Comparison of ENCODE assay signal across 20 mouse cellular contexts in genomic region chr6:117938951-117939350, GRCm38 (mm10). TPM values are rescaled to one million over a fixed set of nuclear protein-coding genes. Genes with fewer than 3 reads are reported as not detected.
A peak's percentile ranks its signal among the peaks of the same experiment; 100 is the strongest.
DNase-seq lines count a peak whose midpoint lies in the region; ATAC-seq and TF ChIP-seq lines count a peak whose summit lies in the region.
"Had no signal": no experiment of that assay in that cellular context is flagged by ENCODE, and none has a peak within 500 bp of the region (broad histone marks: within the 10 kb centered on the region; RNA-seq: fewer than 3 reads in every experiment).

No protein-coding gene starts in this region.

- no peaks in the 10 kb centered on the region for H3K4me1 ChIP-seq in forebrain, postnatal 0 days (ENCODE audit: insufficient read depth)
- H3K4me1 ChIP-seq in forebrain, embryonic 10.5 days = no peaks in the 10 kb centered on the region
- no peaks in the 10 kb centered on the region for H3K4me1 ChIP-seq in lung, adult 2 months (ENCODE audit: control insufficient read depth, insufficient read depth, low read length)
- H3K4me1 ChIP-seq: embryonic facial prominence, embryonic 13.5 days had no signal

- no peaks in the 10 kb centered on the region for H3K36me3 ChIP-seq in forebrain, postnatal 0 days (ENCODE audit: insufficient read depth)
- no peaks in the 10 kb centered on the region for H3K36me3 ChIP-seq in forebrain, embryonic 10.5 days (replicated peaks)
- H3K36me3 ChIP-seq: embryonic facial prominence, embryonic 13.5 days; heart, embryonic 15.5 days had no signal

- ATAC-seq in forebrain, postnatal 0 days = peak; percentile 63
- ATAC-seq: activated CD4-positive, CD25-positive, alpha-beta regulatory T cell, adult 4 months; hindbrain, postnatal 0 days; liver, postnatal 0 days; midbrain, embryonic 16.5 days had no signal

- no peaks in the 10 kb centered on the region for H3K27me3 ChIP-seq in forebrain, postnatal 0 days (ENCODE audit: insufficient read depth, low read length)
- no peaks in the 10 kb centered on the region for H3K27me3 ChIP-seq in forebrain, embryonic 10.5 days (ENCODE audit: poor library complexity, severe bottlenecking)
- H3K27me3 ChIP-seq: embryonic facial prominence, embryonic 13.5 days; heart, embryonic 15.5 days had no signal

- peak; percentile 43 for DNase-seq in forebrain, postnatal 0 days
- no peak for DNase-seq in forebrain, embryonic 10.5 days (ENCODE audit: extremely low spot score, low spot score)
- peak; percentile 25 to 54 for DNase-seq in left cerebral cortex, postnatal 14 days (ENCODE audit: low spot score in 2 of 2)
- no peak for DNase-seq in left cerebral cortex, adult 11 months (ENCODE audit: low spot score)
- peak; percentile 61 for DNase-seq in cerebellum, adult 9-10 months
- DNase-seq in layer of hippocampus, adult 9-11 months = peak; percentile 61
- no peak for DNase-seq in lung, adult 2 months
- DNase-seq: adrenal gland, postnatal 14 days; gastrocnemius, adult 2 months; heart, adult 2 months; kidney, adult 18-20 months; kidney, postnatal 10 days; liver; liver, postnatal 0 days had no signal

- TF ChIP-seq CTCF in forebrain, postnatal 0 days (IDR thresholded peaks at IDR 0.05; ENCODE audit: low read depth) = no peak
- no peak for TF ChIP-seq CTCF in lung, adult 2 months (IDR thresholded peaks at IDR 0.05; ENCODE audit: insufficient read depth, low read length)

- H3K4me2 ChIP-seq in forebrain, postnatal 0 days (ENCODE audit: low read depth) = no peak overlapping the region
- H3K4me2 ChIP-seq: embryonic facial prominence, embryonic 13.5 days; heart, embryonic 15.5 days had no signal

- peak overlapping the region; percentile 59; the same call in 1 of the 2 replicates for H3K27ac ChIP-seq in forebrain, postnatal 0 days (ENCODE audit: low read depth, low read length)
- no peak overlapping the region for H3K27ac ChIP-seq in forebrain, embryonic 10.5 days
- H3K27ac ChIP-seq: embryonic facial prominence, embryonic 13.5 days; gastrocnemius, adult 2 months; heart, adult 2 months; heart, embryonic 15.5 days; hindbrain, postnatal 0 days had no signal

- no peak overlapping the region for H3K4me3 ChIP-seq in forebrain, postnatal 0 days (ENCODE audit: low read depth, low read length)
- H3K4me3 ChIP-seq in forebrain, embryonic 10.5 days = no peak overlapping the region
- H3K4me3 ChIP-seq in lung, adult 2 months (replicated peaks; ENCODE audit: extremely low read depth, low read depth, low read length) = no peak overlapping the region
- H3K4me3 ChIP-seq: embryonic facial prominence, embryonic 13.5 days; gastrocnemius, adult 2 months; heart, adult 2 months; heart, embryonic 15.5 days had no signal

- intact Hi-C loops in left cerebral cortex, postnatal 14 days (cut with DNase I) = loop anchor here (5.0 kb wide), 1 partner anchor 73 kb away; the partner anchor contains the start of gene Rasgef1a

- 67% methylated on average over 10 of the region's 10 CpGs for WGBS in forebrain, postnatal 0 days
- WGBS in forebrain, embryonic 10.5 days = 93% methylated on average over 10 of the region's 10 CpGs
- WGBS in lung, adult 2 months = 70% methylated on average over 10 of the region's 10 CpGs

- H3K9ac ChIP-seq in forebrain, postnatal 0 days = no peak overlapping the region
- H3K9ac ChIP-seq: embryonic facial prominence, embryonic 13.5 days; heart, embryonic 15.5 days; liver, postnatal 0 days had no signal

- no peaks in the 10 kb centered on the region for H3K9me3 ChIP-seq in forebrain, postnatal 0 days (ENCODE audit: low read length)
- no peaks in the 10 kb centered on the region for H3K9me3 ChIP-seq in forebrain, embryonic 10.5 days
- H3K9me3 ChIP-seq: embryonic facial prominence, embryonic 13.5 days; heart, embryonic 15.5 days had no signal

- TF ChIP-seq POLR2A in lung, adult 2 months (IDR thresholded peaks at IDR 0.05; ENCODE audit: borderline replicate concordance, extremely low read depth, low read depth, low read length) = no peak

RNA-seq across cellular contexts. Expression of gene Fxyd4, which starts 1.5 kb away (rescaled TPM):
- not detected in 2 replicates for total RNA-seq in forebrain, postnatal 0 days (2014; rRNA removed)
- 0.33 and 0.47 TPM in 2 replicates for polyA plus RNA-seq in forebrain, postnatal 0 days (2015; fragmentation: Nextera tagmentation; extraction: Ambion mirVana)
- polyA plus RNA-seq in forebrain, embryonic 10.5 days (2016; fragmentation: Nextera tagmentation; extraction: Ambion mirVana) = 2.0 and 2.5 TPM in 2 replicates
- not detected for total RNA-seq in left cerebral cortex, postnatal 14 days (2021)
- polyA plus RNA-seq in lung, adult 2 months (2012; rRNA removed) = 0.41 and 0.61 TPM in 2 replicates
- total RNA-seq: adrenal gland, postnatal 14 days; gastrocnemius, adult 2 months; heart, adult 2 months; hindbrain, postnatal 0 days; megakaryocyte-erythroid progenitor cell, adult 5-6 weeks had no signal

RNA-seq across cellular contexts. Expression of gene Hnrnpf, which starts 38.8 kb away (rescaled TPM):
- 236 TPM in 2 replicates for total RNA-seq in forebrain, postnatal 0 days (2014; rRNA removed)
- polyA plus RNA-seq in forebrain, postnatal 0 days (2015; fragmentation: Nextera tagmentation; extraction: Ambion mirVana) = 216 and 225 TPM in 2 replicates
- polyA plus RNA-seq in forebrain, embryonic 10.5 days (2016; fragmentation: Nextera tagmentation; extraction: Ambion mirVana) = 890 and 940 TPM in 2 replicates
- total RNA-seq in left cerebral cortex, postnatal 14 days (2021) = 100 to 1,000 TPM; 123 to 145 TPM
- polyA plus RNA-seq in lung, adult 2 months (2012; rRNA removed) = 100 and 154 TPM in 2 replicates

Comparison
In these comparisons a context has a peak if more than half of its experiments do, and no peak if none do; other contexts are left out.
1. DNase-seq: peak in forebrain, postnatal 0 days (single experiment), left cerebral cortex, postnatal 14 days (2 of 2), cerebellum, adult 9-10 months (single experiment) and layer of hippocampus, adult 9-11 months (single experiment); none in forebrain, embryonic 10.5 days (single experiment), left cerebral cortex, adult 11 months (single experiment) and lung, adult 2 months (single experiment).